Mouse (Mus musculus) MEL (cell line): Measurements from ENCODE around the gene Slc22a20. TPM values are rescaled to one million over a fixed set of nuclear protein-coding genes. Genes with fewer than 3 reads are reported as not detected.

ENCODE experiments used
- DNase-seq: peaks from one replicate; pipeline ENCODE4 v3.0.0; 2011; ENCODE audit warnings: low read depth, low spot score
- H3K27ac ChIP-seq: 2 replicates; pipeline ENCODE4 v1.5.1; 2012; ENCODE audit warnings: low read depth, mild to moderate bottlenecking, control low read depth, low read length, moderate library complexity; ENCODE audit not compliant: control insufficient read depth
- H3K27me3 ChIP-seq, 2 experiments: fragments of 150-350 bp in 1 of 2; sonication (generic) in 1 of 2; 2 replicates each; pipeline ENCODE4 v1.6.1; 2012; ENCODE audit warnings: low read length in 2 of 2, mild to moderate bottlenecking in 2 of 2, improper control_type of control experiment in 1 of 2, moderate library complexity in 1 of 2; ENCODE audit not compliant: insufficient read depth in 2 of 2, control insufficient read depth in 1 of 2
- H3K36me3 ChIP-seq, 2 experiments: 2 replicates each; pipeline ENCODE4 v1.6.1; 2012 to 2014; ENCODE audit warnings: low read length in 2 of 2, improper control_type of control experiment in 1 of 2, inconsistent platforms in 1 of 2, mild to moderate bottlenecking in 1 of 2; ENCODE audit not compliant: insufficient read depth in 2 of 2, control insufficient read depth in 1 of 2
- H3K4me1 ChIP-seq, 2 experiments: fragments of 150-350 bp in 1 of 2; sonication (generic) in 1 of 2; 2 replicates each; pipeline ENCODE4 v1.6.1; 2012; ENCODE audit warnings: low read length in 2 of 2, improper control_type of control experiment in 1 of 2, mild to moderate bottlenecking in 1 of 2; ENCODE audit not compliant: insufficient read depth in 2 of 2, control insufficient read depth in 1 of 2
- H3K4me3 ChIP-seq, 2 experiments: fragments of 150-350 bp in 1 of 2; sonication (generic) in 1 of 2; 2 replicates each; pipeline ENCODE4 v1.5.1; 2012; ENCODE audit warnings: low read depth in 2 of 2, low read length in 2 of 2, mild to moderate bottlenecking in 2 of 2, moderate library complexity in 2 of 2, control low read depth in 1 of 2, improper control_type of control experiment in 1 of 2; ENCODE audit not compliant: control insufficient read depth in 1 of 2, insufficient read depth in 1 of 2
- H3K79me2 ChIP-seq: 2 replicates; pipeline ENCODE4 v1.6.1; 2012; ENCODE audit warnings: mild to moderate bottlenecking, low read length, moderate library complexity; ENCODE audit not compliant: control insufficient read depth, poor library complexity, insufficient read depth
- H3K9ac ChIP-seq: 2 replicates; pipeline ENCODE4 v1.6.1; 2012; ENCODE audit warnings: low read depth, mild to moderate bottlenecking, control low read depth, low read length, moderate library complexity; ENCODE audit not compliant: control insufficient read depth, poor library complexity, severe bottlenecking
- H3K9me3 ChIP-seq: fragments of 150-350 bp; sonication (generic); replicated peaks from 2 replicates; pipeline ENCODE4 v1.6.1; 2012; ENCODE audit warnings: mild to moderate bottlenecking, low read length, improper control_type of control experiment, moderate library complexity; ENCODE audit not compliant: insufficient read depth
- CHD2 ChIP-seq: IDR thresholded peaks from 2 replicates; pipeline ENCODE4 v1.6.1; 2011; ENCODE audit warnings: low read length, improper control_type of control experiment
- E2F4 ChIP-seq: IDR thresholded peaks from 2 replicates; pipeline ENCODE4 v1.6.1; 2011; ENCODE audit warnings: low read depth, low read length, improper control_type of control experiment, borderline replicate concordance
- ETS1 ChIP-seq: IDR thresholded peaks from 2 replicates; pipeline ENCODE4 v1.6.1; 2012; ENCODE audit warnings: low read depth, mild to moderate bottlenecking, inconsistent platforms, low read length, improper control_type of control experiment, moderate library complexity
- GABPA ChIP-seq: IDR thresholded peaks from 2 replicates; pipeline ENCODE4 v1.6.1; 2012; ENCODE audit warnings: low read depth, mild to moderate bottlenecking, inconsistent platforms, low read length, improper control_type of control experiment, moderate library complexity
- HCFC1 ChIP-seq: IDR thresholded peaks from 2 replicates; pipeline ENCODE4 v1.6.1; 2012; ENCODE audit warnings: low read depth, mild to moderate bottlenecking, inconsistent platforms, low read length, improper control_type of control experiment, moderate library complexity
- MAFK ChIP-seq: IDR thresholded peaks from 2 replicates; pipeline ENCODE4 v1.6.1; 2011; ENCODE audit warnings: low read depth, mild to moderate bottlenecking, low read length, improper control_type of control experiment, borderline replicate concordance
- MAZ ChIP-seq: IDR thresholded peaks from 2 replicates; pipeline ENCODE4 v1.6.1; 2012; ENCODE audit warnings: low read depth, mild to moderate bottlenecking, inconsistent platforms, low read length, improper control_type of control experiment
- MXI1 ChIP-seq: IDR thresholded peaks from 2 replicates; pipeline ENCODE4 v1.6.1; 2011; ENCODE audit warnings: mild to moderate bottlenecking, low read depth, low read length, improper control_type of control experiment
- MYB ChIP-seq: IDR thresholded peaks from 2 replicates; pipeline ENCODE4 v1.6.1; 2011; ENCODE audit warnings: mild to moderate bottlenecking, low read depth, low read length, improper control_type of control experiment
- MYC ChIP-seq: IDR thresholded peaks from 2 replicates; pipeline ENCODE4 v1.6.1; 2011; ENCODE audit warnings: low read depth, mild to moderate bottlenecking, low read length, improper control_type of control experiment, moderate library complexity
- NRF1 ChIP-seq: IDR thresholded peaks from 2 replicates; pipeline ENCODE4 v1.6.1; 2014; ENCODE audit warnings: low read depth, mild to moderate bottlenecking, inconsistent platforms, low read length, improper control_type of control experiment, moderate library complexity; ENCODE audit not compliant: poor library complexity, insufficient read depth, severe bottlenecking
- POLR2A ChIP-seq, 2 experiments: IDR thresholded peaks; 2 replicates each; pipeline ENCODE4 v1.6.1; 2011 to 2012; ENCODE audit warnings: low read length in 2 of 2, mild to moderate bottlenecking in 2 of 2, control low read depth in 1 of 2, improper control_type of control experiment in 1 of 2, low read depth in 1 of 2, moderate library complexity in 1 of 2; ENCODE audit not compliant: control insufficient read depth in 1 of 2, insufficient read depth in 1 of 2, poor library complexity in 1 of 2
- RAD21 ChIP-seq: IDR thresholded peaks from 2 replicates; pipeline ENCODE4 v1.6.1; 2011; ENCODE audit warnings: mild to moderate bottlenecking, low read depth, low read length, improper control_type of control experiment
- RCOR1 ChIP-seq: IDR thresholded peaks from 2 replicates; pipeline ENCODE4 v1.6.1; 2012; ENCODE audit warnings: low read depth, mild to moderate bottlenecking, inconsistent platforms, low read length, improper control_type of control experiment
- SIN3A ChIP-seq: IDR thresholded peaks from 2 replicates; pipeline ENCODE4 v1.6.1; 2012; ENCODE audit warnings: low read length, improper control_type of control experiment, inconsistent platforms
- TCF12 ChIP-seq: IDR thresholded peaks from 2 replicates; pipeline ENCODE4 v1.6.1; 2014; ENCODE audit warnings: low read depth, mild to moderate bottlenecking, inconsistent platforms, low read length, improper control_type of control experiment, moderate library complexity
- USF1 ChIP-seq: IDR thresholded peaks from 2 replicates; pipeline ENCODE4 v1.6.1; 2014; ENCODE audit warnings: low read depth, mild to moderate bottlenecking, inconsistent platforms, low read length, improper control_type of control experiment, moderate library complexity
- ZC3H11A ChIP-seq: IDR thresholded peaks from 2 replicates; pipeline ENCODE4 v1.6.1; 2012; ENCODE audit warnings: low read depth, mild to moderate bottlenecking, inconsistent platforms, low read length, improper control_type of control experiment
- ZKSCAN1 ChIP-seq: IDR thresholded peaks from 2 replicates; pipeline ENCODE4 v1.6.1; 2012; ENCODE audit warnings: low read depth, mild to moderate bottlenecking, inconsistent platforms, low read length, improper control_type of control experiment, moderate library complexity
- polyA plus RNA-seq, 2 experiments: library from polyadenylated mRNA; stranded (reverse) in 1 of 2; unstranded in 1 of 2; fragments of >175 nt in 1 of 2; fragments of >200 nt in 1 of 2; gene quantifications; 2 replicates each; pipeline versions ENCODE4 v1.2.1 to v1.2.4; 2012; ENCODE audit warnings: low replicate concordance in 2 of 2, low read depth in 1 of 2; ENCODE audit not compliant: insufficient read length in 2 of 2, insufficient read depth in 1 of 2, missing spikeins in 1 of 2
- total RNA-seq: library from RNA; depleted of rRNA; stranded (reverse); fragments of 300-350 nt; gene quantifications from 2 replicates; pipeline ENCODE4 v1.2.3, GENCODE M21; 2012

The Slc22a20 gene
- total and polyA plus RNA-seq, 3 experiments, result not detected

DNA sequence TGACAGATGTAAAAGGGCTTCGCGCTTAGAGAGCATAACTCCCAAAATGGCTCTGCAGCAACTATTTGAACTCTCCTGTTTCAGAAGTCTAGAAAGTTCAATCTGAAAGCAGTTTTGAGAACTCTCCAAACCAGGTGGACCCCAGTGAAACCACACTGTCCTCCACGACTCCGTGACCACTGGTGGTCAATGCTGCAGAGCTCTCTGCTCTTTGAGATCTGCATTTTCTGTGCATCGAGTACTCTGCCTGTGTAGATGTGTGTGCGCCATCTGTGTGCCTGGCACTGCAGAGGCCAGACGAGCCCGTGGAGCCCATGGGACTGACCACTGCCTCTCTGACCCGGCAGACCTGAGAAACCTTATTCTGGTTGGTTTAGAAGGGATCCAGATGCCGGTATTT, 31.0 kb downstream of the Slc22a20 start:
- Histone ChIP-seq H3K27me3 (no peaks in the 10 kb centered on the region), H3K36me3 (peaks cover 0 to 19% of the 10 kb centered on the region in 2 experiments; a peak in 2 of 4 replicates), H3K9me3 (no peaks in the 10 kb centered on the region), H3K27ac (no peak overlapping the region), H3K4me1 (no peaks in the 10 kb centered on the region), H3K79me2 (no peaks in the 10 kb centered on the region), H3K4me3 (no peak overlapping the region), H3K9ac (no peak overlapping the region)
- DNase-seq, result no peak
- TF ChIP-seq RCOR1, result no peak
- no peak for TF ChIP-seq MYC
- TF ChIP-seq SIN3A, result no peak
- no peak for TF ChIP-seq ETS1
- no peak for TF ChIP-seq TCF12
- no peak for TF ChIP-seq E2F4
- TF ChIP-seq MXI1, result no peak
- TF ChIP-seq MAZ, result no peak
- no peak for TF ChIP-seq GABPA
- TF ChIP-seq MAFK, result no peak
- TF ChIP-seq ZC3H11A, result no peak
- no peak for TF ChIP-seq CHD2

DNA sequence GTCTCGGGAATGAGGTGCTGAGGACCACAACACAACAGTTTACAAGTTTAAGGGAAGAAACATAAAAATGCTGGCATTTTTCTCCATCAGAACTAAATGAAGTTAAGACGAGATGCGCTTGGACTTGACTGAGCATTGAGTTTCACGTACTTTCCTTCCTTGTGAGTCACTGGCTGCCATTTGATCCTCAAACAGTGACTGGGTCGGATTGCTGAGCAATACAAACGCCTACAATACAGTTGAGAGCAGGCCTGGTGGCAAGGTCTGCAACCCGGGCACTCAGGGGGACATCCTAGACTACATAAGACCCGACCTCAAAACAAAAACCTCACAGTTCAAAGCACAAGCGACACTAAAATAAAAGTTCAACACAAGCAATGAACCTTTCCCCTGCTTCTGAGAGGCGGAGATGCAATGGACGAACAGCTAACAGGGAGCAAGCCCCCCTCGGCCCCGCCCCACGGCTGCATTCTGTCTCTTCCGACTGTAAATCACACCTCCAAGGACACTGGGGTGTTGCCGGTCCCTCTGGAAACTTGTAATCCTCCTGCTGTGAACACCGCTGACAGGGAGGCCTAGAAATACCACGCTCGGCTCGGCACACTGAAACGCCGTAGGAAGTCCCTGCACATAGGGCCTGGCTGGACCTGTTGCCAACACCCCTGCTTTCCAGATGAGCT, 31.8 kb downstream of the Slc22a20 start:
- no peaks in the 10 kb centered on the region for H3K79me2 ChIP-seq
- H3K4me3 ChIP-seq, result no peak overlapping the region
- H3K36me3 ChIP-seq, result peaks cover 0 to 19% of the 10 kb centered on the region in 2 experiments; a peak in 2 of 4 replicates
- no peaks in the 10 kb centered on the region for H3K4me1 ChIP-seq
- H3K9me3 ChIP-seq, result no peaks in the 10 kb centered on the region
- no peak for DNase-seq
- no peaks in the 10 kb centered on the region for H3K27me3 ChIP-seq
- no peak for TF ChIP-seq USF1
- no peak for TF ChIP-seq POLR2A (IDR thresholded peaks at IDR 0.05; ENCODE audit: control insufficient read depth in 1 of 2, insufficient read depth in 1 of 2, low read depth in 1 of 2, low read length in 2 of 2, poor library complexity in 1 of 2)
- TF ChIP-seq ZC3H11A, result no peak
- TF ChIP-seq RAD21, result no peak
- TF ChIP-seq MYB, result no peak
- no peak for TF ChIP-seq ZKSCAN1
- no peak for TF ChIP-seq GABPA
- no peak for TF ChIP-seq HCFC1
- no peak for TF ChIP-seq NRF1
- no peak overlapping the region for H3K9ac ChIP-seq
- no peak overlapping the region for H3K27ac ChIP-seq
